Mouse (Mus musculus) hindbrain, postnatal 0 days (tissue): ENCODE measurements around the gene Slc16a12. TPM values are rescaled to one million over a fixed set of nuclear protein-coding genes. Genes with fewer than 3 reads are reported as not detected.

Experiments
- ATAC-seq: fragments of 200-750 bp; cut with Nextera tagmentation; 2 replicates; pipeline ENCODE4 v1.8.0; 2017; ENCODE audit warnings: mild to moderate bottlenecking, moderate TSS enrichment, moderate library complexity
- DNase-seq: peaks from one replicate; pipeline ENCODE4 v3.0.0-alpha.2; 2015; ENCODE audit warnings: low spot score
- H3K27ac ChIP-seq: fragments of 300-500 bp; sonication (generic); 2 replicates; pipeline ENCODE4 v1.5.1; 2014; ENCODE audit warnings: mild to moderate bottlenecking
- H3K27me3 ChIP-seq: fragments of 300-500 bp; sonication (generic); 2 replicates; pipeline ENCODE4 v1.6.1; 2014; ENCODE audit warnings: low read length, mixed read lengths; ENCODE audit not compliant: insufficient read depth
- H3K36me3 ChIP-seq: fragments of 300-500 bp; sonication (generic); 2 replicates; pipeline ENCODE4 v1.6.1; 2014; ENCODE audit warnings: low read length, mixed read lengths; ENCODE audit not compliant: insufficient read depth
- H3K4me1 ChIP-seq: fragments of 300-500 bp; sonication (generic); 2 replicates; pipeline ENCODE4 v1.6.1; 2014; ENCODE audit warnings: antibody characterized with exemption, low read length, mixed read lengths; ENCODE audit not compliant: insufficient read depth
- H3K4me2 ChIP-seq: fragments of 300-500 bp; sonication (generic); 2 replicates; pipeline ENCODE4 v1.6.1; 2014; ENCODE audit warnings: low read depth, mild to moderate bottlenecking, low read length, moderate library complexity, mixed read lengths
- H3K4me3 ChIP-seq: fragments of 300-500 bp; sonication (generic); 2 replicates; pipeline ENCODE4 v1.5.1; 2014; ENCODE audit warnings: low read length
- H3K9ac ChIP-seq: fragments of 300-500 bp; sonication (generic); replicated peaks from 2 replicates; pipeline ENCODE4 v1.6.1; 2014; ENCODE audit warnings: mild to moderate bottlenecking, low read length, moderate library complexity, mixed read lengths
- H3K9me3 ChIP-seq: fragments of 300-500 bp; sonication (generic); 2 replicates; pipeline ENCODE4 v1.6.1; 2016; ENCODE audit warnings: low read length, mixed read lengths
- CTCF ChIP-seq: IDR thresholded peaks from 2 replicates; pipeline ENCODE4 v1.5.1; 2016; ENCODE audit warnings: antibody characterized with exemption, control low read depth, low read depth
- WGBS: fragments of 180-500 bp; shearing (Covaris S2); extraction: QIAGEN DNeasy Blood & Tissue Kit; methylation state at CpG from one replicate; pipeline ENCODE4 v1.1.7; 2014; 5-methylcytosine and 5-hydroxymethylcytosine counted together
- polyA plus RNA-seq: library from polyadenylated mRNA; unstranded; fragments of >200 nt; fragmentation: Nextera tagmentation; extraction: Ambion mirVana; gene quantifications from 2 replicates; pipeline ENCODE4 v1.2.1, GENCODE M21; 2015
- total RNA-seq: library from RNA; depleted of rRNA; stranded (reverse); fragments of >200 nt; gene quantifications from 2 replicates; pipeline ENCODE4 v1.2.3, GENCODE M21; 2014

Slc16a12 gene
- total and polyA plus RNA-seq, 2 experiments from 2014 or later: 2.1 to 3.6 TPM

GRCm38 (mm10) chr19:34718478-34718877, 28.6 kb downstream of the Slc16a12 start:
- no peak for ATAC-seq
- TF ChIP-seq CTCF: no peak
- 64% methylated on average over 2 of the region's 2 CpGs for WGBS

GRCm38 (mm10) chr19:34715895-34716294, 31.2 kb downstream of the Slc16a12 start:
- ATAC-seq: no peak
- no peaks in the 10 kb centered on the region for H3K9me3 ChIP-seq
- H3K9ac ChIP-seq: no peak overlapping the region
- no peaks in the 10 kb centered on the region for H3K27me3 ChIP-seq
- H3K4me2 ChIP-seq: no peak overlapping the region
- H3K36me3 ChIP-seq: no peaks in the 10 kb centered on the region
- no peaks in the 10 kb centered on the region for H3K4me1 ChIP-seq
- no peak for TF ChIP-seq CTCF
- no peak for DNase-seq
- no peak overlapping the region for H3K27ac ChIP-seq
- 84% methylated on average over 1 of the region's 1 CpGs for WGBS
- no peak overlapping the region for H3K4me3 ChIP-seq

More at GRCm38 (mm10) chr19:34718478-34718877, 28.6 kb downstream of the Slc16a12 start:
- Histone ChIP-seq H3K4me3 (no peak overlapping the region), H3K27ac (no peak overlapping the region), H3K27me3 (no peaks in the 10 kb centered on the region), H3K9ac (no peak overlapping the region), H3K4me2 (no peak overlapping the region), H3K4me1 (no peaks in the 10 kb centered on the region), H3K36me3 (no peaks in the 10 kb centered on the region), H3K9me3 (no peaks in the 10 kb centered on the region)
- no peak for DNase-seq

- DNase-seq (peak; percentile 56), ATAC-seq (peak; percentile 47)
- H3K4me3 ChIP-seq: no peak overlapping the region
- WGBS: 53% methylated on average over 5 of the region's 5 CpGs
- no peak overlapping the region for H3K4me2 ChIP-seq
- no peak overlapping the region for H3K9ac ChIP-seq
- no peaks in the 10 kb centered on the region for H3K27me3 ChIP-seq
- H3K27ac ChIP-seq: no peak overlapping the region
- no peaks in the 10 kb centered on the region for H3K4me1 ChIP-seq
- no peak for TF ChIP-seq CTCF
- H3K9me3 ChIP-seq: no peaks in the 10 kb centered on the region
- no peaks in the 10 kb centered on the region for H3K36me3 ChIP-seq
Observed at GRCm38 (mm10) chr19:34714250-34714666, 32.8 kb downstream of the Slc16a12 start.

GRCm38 (mm10) chr19:34712050-34712449, 35.0 kb downstream of the Slc16a12 start:
- Histone ChIP-seq H3K36me3 (no peaks in the 10 kb centered on the region), H3K4me1 (no peaks in the 10 kb centered on the region), H3K4me2 (no peak overlapping the region), H3K9me3 (no peaks in the 10 kb centered on the region), H3K27me3 (no peaks in the 10 kb centered on the region), H3K4me3 (no peak overlapping the region), H3K9ac (no peak overlapping the region), H3K27ac (no peak overlapping the region)
- TF ChIP-seq CTCF: no peak
- 80% methylated on average over 2 of the region's 2 CpGs for WGBS
- ATAC-seq (no peak), DNase-seq (no peak)

GRCm38 (mm10) chr19:34708221-34708620, 38.9 kb downstream of the Slc16a12 start:
- Histone ChIP-seq H3K9ac (no peak overlapping the region), H3K36me3 (no peaks in the 10 kb centered on the region), H3K9me3 (no peaks in the 10 kb centered on the region), H3K27ac (no peak overlapping the region), H3K4me1 (no peaks in the 10 kb centered on the region), H3K27me3 (no peaks in the 10 kb centered on the region), H3K4me2 (no peak overlapping the region), H3K4me3 (no peak overlapping the region)
- no peak for DNase-seq
- no peak for TF ChIP-seq CTCF
- WGBS: 92% methylated on average over 2 of the region's 2 CpGs
- ATAC-seq: no peak

- Histone ChIP-seq H3K4me1 (no peaks in the 10 kb centered on the region), H3K4me3 (no peak overlapping the region), H3K4me2 (no peak overlapping the region), H3K27me3 (no peaks in the 10 kb centered on the region), H3K9me3 (no peaks in the 10 kb centered on the region), H3K36me3 (no peaks in the 10 kb centered on the region), H3K27ac (no peak overlapping the region), H3K9ac (no peak overlapping the region)
- no peak for TF ChIP-seq CTCF
- DNase-seq (no peak), ATAC-seq (no peak)
- 49% methylated on average over 2 of the region's 2 CpGs for WGBS
Observed at GRCm38 (mm10) chr19:34707571-34707970, 39.5 kb downstream of the Slc16a12 start.

GRCm38 (mm10) chr19:34706261-34706660, 40.8 kb downstream of the Slc16a12 start:
- DNase-seq: no peak
- Histone ChIP-seq H3K27me3 (no peaks in the 10 kb centered on the region), H3K27ac (no peak overlapping the region), H3K9ac (no peak overlapping the region), H3K36me3 (no peaks in the 10 kb centered on the region), H3K4me2 (no peak overlapping the region), H3K4me1 (no peaks in the 10 kb centered on the region), H3K4me3 (no peak overlapping the region), H3K9me3 (no peaks in the 10 kb centered on the region)
- no peak for TF ChIP-seq CTCF
- no peak for ATAC-seq
- 66% methylated on average over 6 of the region's 6 CpGs for WGBS
